Mouse (Mus musculus): ENCODE data around the gene Clcn6. TPM values are rescaled to one million over a fixed set of nuclear protein-coding genes. Genes with fewer than 3 reads are reported as not detected.
A peak's percentile ranks its signal among the peaks of the same experiment; 100 is the strongest.

Gene Clcn6
- polyA plus RNA-seq, 1 experiment from 2014 or later, result 6.2 TPM

GRCm38 (mm10) chr4:148001013-148001789, 37.4 kb downstream of the Clcn6 start:
- Histone ChIP-seq H3K36me3 (ENCODE audit: control insufficient read depth, insufficient read depth, low read length) (peaks cover 10% of the 10 kb centered on the region), H3K27ac (ENCODE audit: low read length) (no peak overlapping the region), H3K9me3 (ENCODE audit: control insufficient read depth, low read depth, low read length) (no peaks in the 10 kb centered on the region), H3K4me1 (ENCODE audit: control insufficient read depth, insufficient read depth, low read length) (no peaks in the 10 kb centered on the region), H3K4me2 (replicated peaks; ENCODE audit: low read depth, low read length) (no peak overlapping the region), H3K27me3 (ENCODE audit: control insufficient read depth, insufficient read depth, low read length) (no peaks in the 10 kb centered on the region), H3K4me3 (ENCODE audit: low read depth, low read length) (no peak overlapping the region), H3K9ac (replicated peaks; ENCODE audit: low read depth, low read length) (no peak overlapping the region)
- WGBS, result 80% methylated on average over 17 of the region's 17 CpGs
- no peak for ATAC-seq (ENCODE audit: insufficient number of reproducible peaks, insufficient read depth, low FRiP score, low read depth)

GRCm38 (mm10) chr4:148000202-148000772, 38.3 kb downstream of the Clcn6 start, which contains the start of gene Nppa:
Nppa (plus strand) TSS chr4:148000722.
- Histone ChIP-seq H3K4me1 (ENCODE audit: control insufficient read depth, insufficient read depth, low read length) (no peaks in the 10 kb centered on the region), H3K27ac (ENCODE audit: low read length) (no peak within 1 kb of the TSS), H3K4me2 (replicated peaks; ENCODE audit: low read depth, low read length) (no peak within 1 kb of the TSS), H3K27me3 (ENCODE audit: control insufficient read depth, insufficient read depth, low read length) (no peaks in the 10 kb centered on the region), H3K9ac (replicated peaks; ENCODE audit: low read depth, low read length) (no peak within 1 kb of the TSS), H3K36me3 (ENCODE audit: control insufficient read depth, insufficient read depth, low read length) (peaks cover 1% of the 10 kb centered on the region; the same call in 1 of the 2 replicates), H3K4me3 (ENCODE audit: low read depth, low read length) (no peak within 1 kb of the TSS), H3K9me3 (ENCODE audit: control insufficient read depth, low read depth, low read length) (no peaks in the 10 kb centered on the region)
- ATAC-seq (ENCODE audit: insufficient number of reproducible peaks, insufficient read depth, low FRiP score, low read depth), result no peak
- WGBS, result 25% methylated on average over 12 of the region's 12 CpGs

- H3K27ac ChIP-seq (ENCODE audit: low read length), result no peak overlapping the region
- no peak overlapping the region for H3K4me2 ChIP-seq (replicated peaks; ENCODE audit: low read depth, low read length)
- no peaks in the 10 kb centered on the region for H3K36me3 ChIP-seq (ENCODE audit: control insufficient read depth, insufficient read depth, low read length)
- H3K4me3 ChIP-seq (ENCODE audit: low read depth, low read length), result no peak overlapping the region
- 70% methylated on average over 3 of the region's 3 CpGs for WGBS
- H3K9me3 ChIP-seq (ENCODE audit: control insufficient read depth, low read depth, low read length), result no peaks in the 10 kb centered on the region
- H3K27me3 ChIP-seq (ENCODE audit: control insufficient read depth, insufficient read depth, low read length), result no peaks in the 10 kb centered on the region
- no peak for ATAC-seq (ENCODE audit: insufficient number of reproducible peaks, insufficient read depth, low FRiP score, low read depth)
- H3K4me1 ChIP-seq (ENCODE audit: control insufficient read depth, insufficient read depth, low read length), result no peaks in the 10 kb centered on the region
- no peak overlapping the region for H3K9ac ChIP-seq (replicated peaks; ENCODE audit: low read depth, low read length)
Observed at GRCm38 (mm10) chr4:147995311-147995710, 43.3 kb downstream of the Clcn6 start.

- H3K27me3 ChIP-seq (ENCODE audit: control insufficient read depth, insufficient read depth, low read length), result no peaks in the 10 kb centered on the region
- H3K36me3 ChIP-seq (ENCODE audit: control insufficient read depth, insufficient read depth, low read length), result no peaks in the 10 kb centered on the region
- H3K4me3 ChIP-seq (ENCODE audit: low read depth, low read length), result no peak overlapping the region
- ATAC-seq (ENCODE audit: insufficient number of reproducible peaks, insufficient read depth, low FRiP score, low read depth), result no peak
- no peak overlapping the region for H3K27ac ChIP-seq (ENCODE audit: low read length)
- H3K4me1 ChIP-seq (ENCODE audit: control insufficient read depth, insufficient read depth, low read length), result no peaks in the 10 kb centered on the region
- no peaks in the 10 kb centered on the region for H3K9me3 ChIP-seq (ENCODE audit: control insufficient read depth, low read depth, low read length)
- H3K9ac ChIP-seq (replicated peaks; ENCODE audit: low read depth, low read length), result no peak overlapping the region
- 59% methylated on average over 7 of the region's 7 CpGs for WGBS
- no peak overlapping the region for H3K4me2 ChIP-seq (replicated peaks; ENCODE audit: low read depth, low read length)
Observed at GRCm38 (mm10) chr4:147993571-147994095, 45.0 kb downstream of the Clcn6 start.

- peak; percentile 53; the same call in 1 of the 2 replicates for ATAC-seq (ENCODE audit: insufficient number of reproducible peaks, insufficient read depth, low FRiP score, low read depth)
Observed at GRCm38 (mm10) chr4:147985205-147986132, 53.2 kb downstream of the Clcn6 start, which contains the start of gene Nppb. Nppb (plus strand) TSS chr4:147985788.

GRCm38 (mm10) chr4:147979441-147979860, 59.2 kb downstream of the Clcn6 start:
- Histone ChIP-seq H3K36me3 (ENCODE audit: control insufficient read depth, insufficient read depth, low read length) (no peaks in the 10 kb centered on the region), H3K27ac (ENCODE audit: low read length) (no peak overlapping the region), H3K9ac (replicated peaks; ENCODE audit: low read depth, low read length) (no peak overlapping the region), H3K27me3 (ENCODE audit: control insufficient read depth, insufficient read depth, low read length) (no peaks in the 10 kb centered on the region), H3K4me3 (ENCODE audit: low read depth, low read length) (no peak overlapping the region), H3K9me3 (ENCODE audit: control insufficient read depth, low read depth, low read length) (no peaks in the 10 kb centered on the region; the same call in 1 of the 2 replicates), H3K4me1 (ENCODE audit: control insufficient read depth, insufficient read depth, low read length) (no peaks in the 10 kb centered on the region), H3K4me2 (replicated peaks; ENCODE audit: low read depth, low read length) (no peak overlapping the region)
- ATAC-seq (ENCODE audit: insufficient number of reproducible peaks, insufficient read depth, low FRiP score, low read depth), result no peak
- 77% methylated on average over 7 of the region's 7 CpGs for WGBS

More at GRCm38 (mm10) chr4:147985205-147986132, 53.2 kb downstream of the Clcn6 start, which contains the start of gene Nppb:
- Histone ChIP-seq H3K27ac (ENCODE audit: low read length) (no peak within 1 kb of the TSS), H3K4me1 (ENCODE audit: control insufficient read depth, insufficient read depth, low read length) (no peaks in the 10 kb centered on the region), H3K9ac (replicated peaks; ENCODE audit: low read depth, low read length) (no peak within 1 kb of the TSS), H3K4me3 (ENCODE audit: low read depth, low read length) (no peak within 1 kb of the TSS), H3K9me3 (ENCODE audit: control insufficient read depth, low read depth, low read length) (no peaks in the 10 kb centered on the region), H3K27me3 (ENCODE audit: control insufficient read depth, insufficient read depth, low read length) (no peaks in the 10 kb centered on the region), H3K36me3 (ENCODE audit: control insufficient read depth, insufficient read depth, low read length) (no peaks in the 10 kb centered on the region), H3K4me2 (replicated peaks; ENCODE audit: low read depth, low read length) (0 out of 2 replicates have a peak within 1 kb of the TSS, but pooled peaks have one; percentile 10)
- 31% methylated on average over 20 of the region's 20 CpGs for WGBS

- 94% methylated on average over 6 of the region's 6 CpGs for WGBS
- no peaks in the 10 kb centered on the region for H3K36me3 ChIP-seq (ENCODE audit: control insufficient read depth, insufficient read depth, low read length)
- no peak overlapping the region for H3K4me3 ChIP-seq (ENCODE audit: low read depth, low read length)
- ATAC-seq (ENCODE audit: insufficient number of reproducible peaks, insufficient read depth, low FRiP score, low read depth), result no peak
- H3K9ac ChIP-seq (replicated peaks; ENCODE audit: low read depth, low read length), result no peak overlapping the region
- H3K4me2 ChIP-seq (replicated peaks; ENCODE audit: low read depth, low read length), result no peak overlapping the region
- H3K4me1 ChIP-seq (ENCODE audit: control insufficient read depth, insufficient read depth, low read length), result no peaks in the 10 kb centered on the region
- no peaks in the 10 kb centered on the region; the same call in 1 of the 2 replicates for H3K9me3 ChIP-seq (ENCODE audit: control insufficient read depth, low read depth, low read length)
- H3K27me3 ChIP-seq (ENCODE audit: control insufficient read depth, insufficient read depth, low read length), result no peaks in the 10 kb centered on the region
- no peak overlapping the region for H3K27ac ChIP-seq (ENCODE audit: low read length)
Observed at GRCm38 (mm10) chr4:147978391-147978790, 60.2 kb downstream of the Clcn6 start.

GRCm38 (mm10) chr4:147977726-147978125, 60.9 kb downstream of the Clcn6 start:
- no peak for ATAC-seq (ENCODE audit: insufficient number of reproducible peaks, insufficient read depth, low FRiP score, low read depth)
- no peaks in the 10 kb centered on the region; the same call in 1 of the 2 replicates for H3K9me3 ChIP-seq (ENCODE audit: control insufficient read depth, low read depth, low read length)
- no peaks in the 10 kb centered on the region for H3K36me3 ChIP-seq (ENCODE audit: control insufficient read depth, insufficient read depth, low read length)
- H3K4me2 ChIP-seq (replicated peaks; ENCODE audit: low read depth, low read length), result no peak overlapping the region
- no peak overlapping the region for H3K9ac ChIP-seq (replicated peaks; ENCODE audit: low read depth, low read length)
- H3K27ac ChIP-seq (ENCODE audit: low read length), result no peak overlapping the region
- 74% methylated on average over 4 of the region's 4 CpGs for WGBS
- H3K4me1 ChIP-seq (ENCODE audit: control insufficient read depth, insufficient read depth, low read length), result no peaks in the 10 kb centered on the region
- H3K27me3 ChIP-seq (ENCODE audit: control insufficient read depth, insufficient read depth, low read length), result no peaks in the 10 kb centered on the region
- no peak overlapping the region for H3K4me3 ChIP-seq (ENCODE audit: low read depth, low read length)

Data from stomach, embryonic 14.5 days (tissue).